Mouse (Mus musculus): Measurements from ENCODE around the gene Mgp.

The Mgp gene

GRCm38 (mm10) chr6:136875670-136876069, at the start of gene Mgp:
Gene Mgp, minus strand, starts transcription at chr6:136875823.
- peak; percentile 45 to 58 for DNase-seq (ENCODE audit: low spot score in 2 of 2)

GRCm38 (mm10) chr6:136925049-136925448, 49.4 kb upstream of the Mgp start:
- no peak for DNase-seq (ENCODE audit: low spot score in 2 of 2)

GRCm38 (mm10) chr6:136923532-136923931, 47.9 kb upstream of the Mgp start, which contains the start of gene Pde6h:
Gene Pde6h, plus strand, starts transcription at chr6:136923832.
- no peak for DNase-seq (ENCODE audit: low spot score in 2 of 2)

- no peak for DNase-seq (ENCODE audit: low spot score in 2 of 2)
These were observed 47.2 kb upstream of the Mgp start for GRCm38 (mm10) chr6:136922871-136923270.

GRCm38 (mm10) chr6:136922080-136922479, 46.5 kb upstream of the Mgp start, which contains the start of gene Erp27:
Gene Erp27, minus strand, starts transcription at chr6:136922180.
- no peak for DNase-seq (ENCODE audit: low spot score in 2 of 2)

- DNase-seq (ENCODE audit: low spot score in 2 of 2) = peak in 1 of 2 experiments; percentile 22
These were observed 46.0 kb upstream of the Mgp start for GRCm38 (mm10) chr6:136921601-136922000.

- peak; percentile 50 to 66 for DNase-seq (ENCODE audit: low spot score in 2 of 2)
These were observed 45.0 kb upstream of the Mgp start for GRCm38 (mm10) chr6:136920320-136921257.

- DNase-seq (ENCODE audit: low spot score in 2 of 2) = no peak
These were observed 42.3 kb upstream of the Mgp start for GRCm38 (mm10) chr6:136917885-136918284.

- DNase-seq (ENCODE audit: low spot score in 2 of 2) = no peak
These were observed 40.2 kb upstream of the Mgp start for GRCm38 (mm10) chr6:136915721-136916395.

- DNase-seq (ENCODE audit: low spot score in 2 of 2) = no peak
These were observed 38.6 kb upstream of the Mgp start for GRCm38 (mm10) chr6:136914234-136914633.

GRCm38 (mm10) chr6:136913384-136914126, 37.9 kb upstream of the Mgp start:
- no peak for DNase-seq (ENCODE audit: low spot score in 2 of 2)

- DNase-seq (ENCODE audit: low spot score in 2 of 2) = no peak
These were observed 37.2 kb upstream of the Mgp start for GRCm38 (mm10) chr6:136912751-136913265.

GRCm38 (mm10) chr6:136910247-136910890, 34.7 kb upstream of the Mgp start:
- no peak for DNase-seq (ENCODE audit: low spot score in 2 of 2)

- no peak for DNase-seq (ENCODE audit: low spot score in 2 of 2)
These were observed 31.3 kb upstream of the Mgp start for GRCm38 (mm10) chr6:136906937-136907293.

- no peak for DNase-seq (ENCODE audit: low spot score in 2 of 2)
These were observed 30.8 kb upstream of the Mgp start for GRCm38 (mm10) chr6:136906283-136906936.

GRCm38 (mm10) chr6:136903885-136904470, 28.4 kb upstream of the Mgp start:
- DNase-seq (ENCODE audit: low spot score in 2 of 2) = no peak

- no peak for DNase-seq (ENCODE audit: low spot score in 2 of 2)
These were observed 26.9 kb upstream of the Mgp start for GRCm38 (mm10) chr6:136902527-136902926.

GRCm38 (mm10) chr6:136901010-136901409, 25.4 kb upstream of the Mgp start:
- DNase-seq (ENCODE audit: low spot score in 2 of 2) = no peak

- DNase-seq (ENCODE audit: low spot score in 2 of 2) = no peak
These were observed 24.9 kb upstream of the Mgp start for GRCm38 (mm10) chr6:136900369-136901009.

- no peak for DNase-seq (ENCODE audit: low spot score in 2 of 2)
These were observed 23.3 kb upstream of the Mgp start for GRCm38 (mm10) chr6:136898954-136899353.
